Mouse (Mus musculus) liver, adult 2 months (tissue): ENCODE results near the gene Timm44.

ENCODE experiments used
- CTCF ChIP-seq: fragments of 200-500 bp; IDR thresholded peaks from 2 replicates; pipeline ENCODE4 v1.5.1; 2011; ENCODE audit warnings: low read depth, low read length, control low read depth
- POLR2A ChIP-seq: fragments of 200-500 bp; IDR thresholded peaks from 2 replicates; pipeline ENCODE4 v1.6.1; 2011; ENCODE audit warnings: low read length, control low read depth; ENCODE audit not compliant: insufficient read depth; ENCODE audit errors: extremely low read depth

DNA sequence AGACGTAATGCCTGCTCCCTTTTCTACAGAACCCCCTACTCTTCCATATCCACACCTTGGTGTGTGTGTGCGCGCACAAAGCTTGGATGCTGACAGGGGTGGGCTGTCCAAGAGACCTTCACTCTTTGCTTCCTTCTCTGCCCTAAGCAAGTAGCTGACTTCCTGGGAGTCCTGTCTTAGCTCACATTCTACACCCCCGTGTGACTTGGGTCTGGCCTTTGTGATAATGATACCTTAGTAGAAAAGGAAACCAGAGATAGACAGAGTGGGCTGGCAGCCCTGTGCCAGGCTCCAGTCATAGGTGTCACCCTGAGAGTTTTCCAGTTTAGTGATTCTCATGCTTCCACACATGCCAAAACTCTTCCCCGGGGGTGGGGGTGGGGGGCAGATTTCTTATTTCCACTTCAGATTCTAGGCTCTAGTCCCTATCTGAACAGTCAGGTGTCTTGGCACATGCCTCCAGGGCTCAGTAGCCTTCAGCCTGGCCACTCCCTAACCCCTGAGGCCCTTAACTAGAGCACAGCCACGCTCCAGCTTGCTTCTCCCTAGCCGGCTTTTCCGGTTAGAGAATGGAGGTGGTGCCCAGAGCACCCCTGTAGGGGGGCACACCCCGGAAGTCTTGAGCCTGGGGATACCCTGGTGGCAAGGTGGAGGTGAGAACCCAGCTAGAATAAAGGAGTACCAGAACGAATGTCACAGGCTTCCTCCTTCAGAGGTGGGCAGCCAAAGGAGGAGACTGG is 44.9 kb downstream of the Timm44 start:
- TF ChIP-seq POLR2A = no peak
- TF ChIP-seq CTCF = no peak
